Mouse (Mus musculus) ES-CJ7 (cell line): ENCODE results near the gene Gm14085.
A peak's percentile ranks its signal among the peaks of the same experiment; 100 is the strongest.

Source experiments
- DNase-seq: peaks from one replicate; pipeline ENCODE4 v3.0.0; 2011; ENCODE audit warnings: low read depth, low spot score

Gene Gm14085

GRCm38 (mm10) chr2:122561221-122561620, 76.5 kb downstream of the Gm14085 start:
- DNase-seq: no peak

- DNase-seq: no peak
Measured at GRCm38 (mm10) chr2:122562251-122562650, 77.5 kb downstream of the Gm14085 start.

- peak; percentile 14 for DNase-seq
Measured at GRCm38 (mm10) chr2:122569439-122569838, 84.7 kb downstream of the Gm14085 start.

- DNase-seq: no peak
Measured at GRCm38 (mm10) chr2:122570430-122570829, 85.7 kb downstream of the Gm14085 start.

- no peak for DNase-seq
Measured at GRCm38 (mm10) chr2:122571326-122571725, 86.6 kb downstream of the Gm14085 start.

GRCm38 (mm10) chr2:122572438-122572837, 87.7 kb downstream of the Gm14085 start:
- no peak for DNase-seq

- no peak for DNase-seq
Measured at GRCm38 (mm10) chr2:122575470-122575869, 90.7 kb downstream of the Gm14085 start.

- no peak for DNase-seq
Measured at GRCm38 (mm10) chr2:122576295-122576694, 91.6 kb downstream of the Gm14085 start.

GRCm38 (mm10) chr2:122577316-122577715, 92.6 kb downstream of the Gm14085 start:
- DNase-seq: no peak
